Mouse (Mus musculus): ENCODE measurements around the gene Mgat5.

The Mgat5 gene

DNA sequence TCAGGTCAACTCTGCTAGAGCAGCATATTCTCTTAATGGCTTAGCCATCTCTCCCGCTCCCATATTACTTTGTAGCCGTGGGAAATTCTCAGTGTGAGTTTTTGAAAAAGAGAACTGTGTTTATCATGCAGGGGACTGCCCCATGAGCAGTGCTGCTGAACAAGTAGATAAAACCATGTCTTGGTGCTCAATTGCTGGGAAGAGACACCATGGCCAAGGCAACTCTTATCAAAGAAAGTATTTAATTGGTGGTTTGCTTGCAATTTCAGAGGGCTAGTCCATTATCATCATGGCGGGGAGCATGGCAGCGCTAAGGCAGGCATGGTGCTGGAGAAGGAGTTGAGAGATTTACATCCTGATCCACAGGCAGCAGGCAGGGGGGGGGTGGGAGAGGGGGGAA is 54.9 kb downstream of the Mgat5 start:
- DNase-seq (ENCODE audit: low read depth) = no peak

DNA sequence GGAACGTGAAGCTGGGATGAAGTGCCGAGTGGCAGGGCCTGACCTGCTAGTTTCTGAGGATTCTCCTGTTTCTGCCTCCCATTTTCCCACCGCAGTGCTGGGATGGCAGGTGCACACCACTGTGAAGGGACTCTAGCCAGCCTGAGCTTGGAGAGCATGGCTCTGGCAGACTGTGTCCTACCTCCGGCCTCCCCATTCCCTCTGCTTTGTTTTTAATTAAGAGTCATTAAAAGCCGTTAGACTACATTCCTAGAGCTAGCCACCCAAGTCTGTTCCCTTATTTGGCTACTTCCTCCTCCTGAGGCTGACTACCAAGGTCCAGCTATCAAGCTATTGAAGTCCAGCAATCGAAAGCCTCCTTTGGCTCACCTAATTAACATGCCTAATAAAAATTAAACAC is 56.2 kb downstream of the Mgat5 start:
- no peak for DNase-seq (ENCODE audit: low read depth)

- DNase-seq (ENCODE audit: low read depth) = no peak
Measured at GRCm38 (mm10) chr1:127262170-127262837, 57.5 kb downstream of the Mgat5 start.

DNA sequence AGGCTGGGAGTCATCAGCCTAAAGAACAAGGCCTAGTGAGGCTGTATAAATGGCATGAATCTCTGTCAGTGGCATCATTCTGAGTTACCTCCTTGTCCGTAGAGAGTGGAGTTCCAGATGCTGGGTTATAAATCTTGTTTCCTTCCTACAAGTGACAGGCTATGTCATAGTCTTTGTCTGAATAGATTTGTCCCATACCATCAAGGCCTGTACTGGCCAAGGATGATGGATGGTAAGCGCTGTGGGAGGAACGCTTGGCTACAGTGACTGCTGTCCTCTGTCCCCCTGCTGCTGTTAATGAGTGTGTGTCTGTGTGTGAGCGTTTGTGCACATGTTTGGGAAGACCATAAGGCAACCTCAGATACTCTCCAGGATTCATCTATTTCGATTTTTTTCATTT is 63.2 kb downstream of the Mgat5 start:
- DNase-seq (ENCODE audit: low read depth) = no peak

DNA sequence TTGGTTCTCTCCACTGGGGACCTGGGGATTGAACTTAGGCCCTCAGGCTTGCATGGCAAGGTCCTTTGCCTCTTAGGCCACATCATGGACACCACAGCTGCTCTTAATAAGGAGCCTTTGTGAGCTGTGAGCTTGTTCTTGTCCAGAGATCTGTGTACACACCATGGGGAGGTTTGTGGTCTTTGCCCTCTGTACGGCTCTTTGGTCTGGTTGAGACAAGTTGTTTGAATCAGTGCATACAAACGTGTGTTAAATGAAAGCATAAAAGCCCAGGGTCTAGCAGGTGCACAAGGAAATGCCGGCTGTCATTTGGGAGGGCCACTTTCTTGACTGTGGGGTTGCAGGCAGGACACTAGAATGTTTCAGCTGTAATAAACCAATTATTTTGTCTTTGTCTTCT is 64.5 kb downstream of the Mgat5 start:
- DNase-seq (ENCODE audit: low read depth) = no peak

- no peak for DNase-seq (ENCODE audit: low read depth)
Measured at GRCm38 (mm10) chr1:127270273-127271020, 65.6 kb downstream of the Mgat5 start.

DNA sequence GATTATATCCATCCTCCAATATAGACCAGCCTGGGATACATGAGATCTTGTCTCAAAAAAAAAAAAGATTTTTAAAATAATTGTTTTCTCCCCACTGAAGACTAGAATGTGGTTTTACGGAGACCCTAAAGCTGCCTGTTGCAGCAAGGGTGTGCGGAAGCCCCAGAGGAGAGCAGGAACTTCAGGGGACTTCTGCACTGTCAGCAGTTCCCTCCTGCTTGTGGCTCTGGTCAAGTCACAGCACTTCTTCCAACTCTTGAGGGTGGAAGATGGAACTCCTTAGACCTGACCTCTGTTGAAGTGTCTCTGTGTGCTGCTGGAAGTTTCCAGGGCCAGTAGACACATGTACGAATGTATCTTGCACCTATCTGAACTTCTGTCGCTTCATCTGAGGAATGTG is 66.3 kb downstream of the Mgat5 start:
- no peak for DNase-seq (ENCODE audit: low read depth)

- no peak for DNase-seq (ENCODE audit: low read depth)
Measured at GRCm38 (mm10) chr1:127273363-127273762, 68.5 kb downstream of the Mgat5 start.

GRCm38 (mm10) chr1:127275572-127276324 is 70.9 kb downstream of the Mgat5 start:
- DNase-seq (ENCODE audit: low read depth) = no peak

DNA sequence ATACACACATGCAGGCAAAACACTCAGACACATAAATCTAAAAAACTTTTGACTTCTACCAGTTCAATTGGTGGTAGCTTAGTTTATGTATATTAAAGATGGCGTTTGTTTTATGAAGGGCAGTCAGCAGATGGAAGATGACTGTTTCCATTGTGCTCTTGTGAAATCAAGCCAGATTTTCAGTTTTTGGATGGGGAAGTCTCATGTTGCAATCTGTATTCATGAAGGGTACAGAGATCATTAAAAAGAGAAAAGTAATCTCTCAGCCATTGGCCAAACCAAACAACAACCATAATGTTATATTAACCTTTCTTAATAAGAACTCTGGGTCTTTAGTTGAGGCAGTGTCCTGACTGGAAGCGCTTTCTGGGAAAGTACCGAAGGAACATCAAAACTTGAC is 73.3 kb downstream of the Mgat5 start:
- no peak for DNase-seq (ENCODE audit: low read depth)

GRCm38 (mm10) chr1:127280256-127280655 is 75.4 kb downstream of the Mgat5 start:
- DNase-seq (ENCODE audit: low read depth) = no peak

DNA sequence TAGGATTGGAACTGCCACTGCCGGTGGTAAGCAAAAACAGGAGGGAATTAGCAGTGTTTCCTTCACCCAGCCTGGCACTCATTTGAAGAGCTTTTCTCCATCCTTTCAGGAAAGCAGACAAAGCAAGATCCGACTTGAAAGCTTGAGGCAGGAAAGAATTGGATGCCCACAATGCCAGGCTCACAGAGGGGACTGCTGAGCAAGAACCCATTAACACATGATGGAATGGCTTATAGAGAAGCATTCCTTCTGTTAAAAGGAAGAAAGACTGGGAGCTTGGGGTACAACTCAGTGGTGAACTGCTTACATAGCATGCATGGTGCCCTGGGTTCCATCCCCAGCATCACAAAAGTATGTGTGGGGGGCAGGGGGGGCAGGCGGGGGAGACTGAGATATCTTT is 80.2 kb downstream of the Mgat5 start:
- no peak for DNase-seq (ENCODE audit: low read depth)

DNA sequence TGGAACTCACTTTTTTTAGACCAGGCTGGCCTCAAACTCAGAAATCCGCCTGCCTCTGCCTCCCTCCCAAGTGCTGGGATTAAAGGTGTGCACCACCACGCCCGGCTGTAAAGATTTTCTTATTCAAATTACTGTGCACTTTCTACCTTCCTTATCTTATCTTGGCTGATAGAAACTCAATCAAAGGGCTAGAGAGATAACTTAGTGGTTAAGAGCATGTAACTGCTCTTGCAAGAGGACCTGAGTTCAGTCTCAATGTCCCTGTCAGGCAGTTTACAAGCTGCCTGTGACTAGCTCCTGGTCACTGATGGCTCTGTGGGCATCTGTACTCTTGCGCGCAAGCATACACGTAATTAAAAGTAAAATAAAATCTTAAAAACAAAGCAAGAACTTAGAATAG is 82.7 kb downstream of the Mgat5 start:
- DNase-seq (ENCODE audit: low read depth) = no peak

DNA sequence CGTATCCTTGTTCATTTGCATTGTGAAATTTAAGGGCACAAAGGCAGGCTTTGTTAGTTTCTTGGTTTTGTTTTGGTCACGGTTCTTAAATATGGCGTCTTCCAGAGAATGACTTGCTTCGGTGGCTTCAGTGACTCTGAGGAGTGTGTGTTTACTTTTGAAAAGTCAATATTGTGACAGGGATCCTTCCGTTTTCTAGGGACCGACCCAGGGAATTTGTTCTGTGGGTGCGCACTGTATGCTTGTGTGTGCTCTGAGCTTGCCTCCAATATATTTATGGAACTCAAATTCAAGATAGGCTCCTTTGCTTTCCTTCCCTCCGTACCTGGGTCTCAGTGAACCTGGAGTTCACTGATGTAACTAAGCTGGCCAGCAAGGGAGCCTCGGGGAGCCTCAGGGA is 86.1 kb downstream of the Mgat5 start:
- DNase-seq (ENCODE audit: low read depth) = no peak

GRCm38 (mm10) chr1:127291721-127292120 is 86.9 kb downstream of the Mgat5 start:
- no peak for DNase-seq (ENCODE audit: low read depth)

DNA sequence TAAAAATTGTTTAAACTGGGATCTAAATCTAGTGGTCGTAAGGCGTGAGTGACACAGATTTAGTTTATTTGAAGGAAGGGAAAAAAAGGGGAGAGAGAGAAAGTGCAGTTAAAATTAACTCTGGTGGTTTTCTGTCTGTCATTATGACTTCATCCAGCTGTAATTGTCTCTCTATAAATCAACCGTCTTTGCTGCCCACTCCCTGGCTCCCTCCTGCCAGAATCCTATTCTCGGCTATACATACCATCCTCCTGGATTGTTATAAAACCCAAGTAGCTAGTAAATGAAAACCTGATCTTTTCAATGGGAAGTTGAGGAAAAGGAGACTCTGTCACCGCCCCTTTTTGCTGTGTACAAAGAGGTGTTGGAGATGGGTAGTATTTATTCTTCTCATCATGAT is 88.5 kb downstream of the Mgat5 start:
- DNase-seq (ENCODE audit: low read depth) = no peak

DNA sequence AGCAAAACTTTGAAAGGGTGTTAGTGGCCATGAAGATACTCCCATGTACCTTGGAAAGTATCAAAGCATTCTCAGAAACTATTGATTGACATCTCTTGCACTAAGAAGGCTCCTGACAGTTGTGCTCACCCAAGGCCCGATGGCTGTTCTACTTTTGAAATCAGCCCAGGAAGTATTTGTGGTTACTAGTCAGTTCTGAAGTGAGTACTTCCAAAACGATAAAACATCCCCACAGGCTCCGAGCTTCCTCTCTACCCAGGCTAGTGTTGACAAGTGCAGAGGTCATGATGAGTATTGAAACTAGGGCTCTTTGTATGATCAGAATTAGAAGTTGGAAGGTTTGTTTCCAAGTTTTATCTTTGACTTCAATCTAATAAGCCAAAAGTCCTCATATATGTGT is 92.0 kb downstream of the Mgat5 start:
- no peak for DNase-seq (ENCODE audit: low read depth)

DNA sequence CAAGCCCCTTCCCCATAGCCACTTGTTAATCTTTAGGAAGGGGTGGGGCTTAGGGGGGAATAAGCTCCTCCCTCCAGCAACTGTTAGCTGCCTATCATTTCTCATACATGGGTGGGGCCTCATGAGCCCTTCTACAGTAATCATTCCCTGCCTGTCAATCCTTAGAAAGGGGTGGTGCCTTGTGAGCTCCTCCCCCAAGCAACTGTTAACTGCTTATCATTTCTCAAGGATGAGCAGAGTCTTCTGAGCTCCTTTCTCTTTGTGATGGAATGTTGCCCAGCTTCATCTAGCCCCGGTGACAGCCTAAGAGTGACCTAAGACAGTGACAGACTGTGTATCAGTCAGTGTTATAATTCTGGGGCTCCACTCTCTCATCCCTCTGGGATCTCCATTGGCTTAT is 95.0 kb downstream of the Mgat5 start:
- DNase-seq (ENCODE audit: low read depth) = no peak

DNA sequence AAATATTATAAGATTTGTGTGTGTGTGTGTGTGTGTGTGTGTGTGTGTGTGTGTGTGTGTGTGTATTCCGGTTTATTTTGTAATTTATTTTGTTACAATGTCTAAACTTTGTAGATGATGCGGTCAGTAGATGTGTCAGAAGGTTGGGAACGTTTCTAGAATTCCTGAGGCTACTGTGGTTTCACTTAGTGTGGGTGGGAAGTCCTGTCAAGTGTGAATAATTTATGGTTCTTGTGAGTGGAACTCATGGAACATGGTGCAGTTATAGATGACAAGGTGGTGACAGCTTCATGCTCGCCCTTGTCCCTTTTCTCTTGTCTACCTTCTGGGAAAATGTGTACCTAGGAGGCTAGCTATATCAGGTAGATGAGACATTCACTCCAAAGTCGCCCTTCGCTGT is 96.2 kb downstream of the Mgat5 start:
- DNase-seq (ENCODE audit: low read depth) = no peak

- DNase-seq (ENCODE audit: low read depth) = no peak
Measured at GRCm38 (mm10) chr1:127302620-127303019, 97.8 kb downstream of the Mgat5 start.

GRCm38 (mm10) chr1:127303791-127304190 is 99.0 kb downstream of the Mgat5 start:
- no peak for DNase-seq (ENCODE audit: low read depth)

DNA sequence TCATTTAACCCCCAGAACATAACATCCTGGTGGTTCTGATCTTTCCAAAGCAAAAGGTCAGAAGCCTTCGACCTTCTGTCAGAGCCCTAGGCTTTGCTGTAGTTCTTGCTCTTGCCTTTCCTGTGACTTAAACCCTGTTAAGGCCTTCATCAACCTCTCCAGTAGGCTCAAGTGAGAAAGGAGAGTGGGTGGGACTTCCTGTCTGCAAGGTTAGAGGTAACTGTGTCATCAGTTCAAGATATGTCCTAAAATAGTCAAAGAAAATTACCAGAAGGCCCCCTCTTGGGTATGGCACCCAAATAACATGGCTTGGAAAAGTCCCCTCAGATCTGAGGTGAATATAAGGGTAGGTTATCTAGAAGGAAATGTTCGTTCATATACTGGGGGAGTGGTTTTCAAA is 99.5 kb downstream of the Mgat5 start:
- no peak for DNase-seq (ENCODE audit: low read depth)

GRCm38 (mm10) chr1:127305582-127305981 is 100.8 kb downstream of the Mgat5 start:
- no peak for DNase-seq (ENCODE audit: low read depth)
